Mouse (Mus musculus): ENCODE data around the gene Wwtr1.

Wwtr1 gene

DNA sequence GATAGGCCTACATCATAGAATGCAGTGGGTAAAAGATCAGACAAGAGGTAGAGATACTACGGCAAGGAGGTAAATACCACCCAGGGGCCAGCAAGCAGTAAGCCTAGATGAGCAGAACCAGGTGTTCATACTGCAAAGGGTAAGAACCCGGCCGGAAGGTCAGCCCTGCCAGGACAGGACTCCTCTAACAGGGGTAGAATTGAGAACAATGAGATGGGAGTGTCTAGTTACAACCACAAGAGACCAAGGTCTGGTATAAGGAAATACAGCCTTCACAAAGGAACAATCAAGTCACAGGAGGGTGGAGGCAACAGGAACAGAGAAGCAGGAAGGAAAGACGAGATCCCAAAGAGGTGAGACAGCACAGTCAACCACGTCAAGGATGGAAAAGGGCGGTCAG lies 16.9 kb downstream of the Wwtr1 start:
- DNase-seq (ENCODE audit: low spot score): no peak

GRCm38 (mm10) chr3:57557408-57557807 lies 18.3 kb downstream of the Wwtr1 start:
- DNase-seq (ENCODE audit: low spot score): no peak

DNA sequence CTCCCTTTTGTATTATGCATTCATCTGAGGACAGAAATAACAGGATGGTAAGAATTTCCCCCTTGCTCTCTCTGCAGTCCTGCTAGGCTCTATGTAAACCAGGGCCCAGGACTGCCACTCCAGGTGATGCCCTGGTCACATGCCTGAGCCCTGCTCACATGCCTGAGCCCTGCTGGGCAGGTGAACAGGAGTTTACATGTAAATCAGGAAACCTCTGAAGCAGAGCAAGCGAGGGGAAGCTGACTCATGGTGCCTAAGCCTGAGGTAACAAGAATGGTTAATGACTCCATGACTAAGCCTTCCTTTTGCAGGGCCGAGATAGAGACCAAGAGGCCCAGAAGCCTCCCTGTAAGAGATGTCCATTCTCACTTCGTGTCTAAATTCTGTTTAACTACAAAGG lies 20.1 kb downstream of the Wwtr1 start:
- no peak for DNase-seq (ENCODE audit: low spot score)

- DNase-seq (ENCODE audit: low spot score): no peak
Measured at GRCm38 (mm10) chr3:57554890-57555239, 20.8 kb downstream of the Wwtr1 start.

GRCm38 (mm10) chr3:57554124-57554889 lies 21.4 kb downstream of the Wwtr1 start:
- no peak for DNase-seq (ENCODE audit: low spot score)

GRCm38 (mm10) chr3:57553108-57553507 lies 22.6 kb downstream of the Wwtr1 start:
- DNase-seq (ENCODE audit: low spot score): no peak

- no peak for DNase-seq (ENCODE audit: low spot score)
Measured at GRCm38 (mm10) chr3:57551210-57551609, 24.5 kb downstream of the Wwtr1 start.

GRCm38 (mm10) chr3:57550468-57551185 lies 25.1 kb downstream of the Wwtr1 start:
- no peak for DNase-seq (ENCODE audit: low spot score)

GRCm38 (mm10) chr3:57544154-57544553 lies 31.6 kb downstream of the Wwtr1 start:
- no peak for DNase-seq (ENCODE audit: low spot score)

- no peak for DNase-seq (ENCODE audit: low spot score)
Measured at GRCm38 (mm10) chr3:57542848-57543380, 32.8 kb downstream of the Wwtr1 start.

- no peak for DNase-seq (ENCODE audit: low spot score)
Measured at GRCm38 (mm10) chr3:57541205-57541604, 34.5 kb downstream of the Wwtr1 start.

DNA sequence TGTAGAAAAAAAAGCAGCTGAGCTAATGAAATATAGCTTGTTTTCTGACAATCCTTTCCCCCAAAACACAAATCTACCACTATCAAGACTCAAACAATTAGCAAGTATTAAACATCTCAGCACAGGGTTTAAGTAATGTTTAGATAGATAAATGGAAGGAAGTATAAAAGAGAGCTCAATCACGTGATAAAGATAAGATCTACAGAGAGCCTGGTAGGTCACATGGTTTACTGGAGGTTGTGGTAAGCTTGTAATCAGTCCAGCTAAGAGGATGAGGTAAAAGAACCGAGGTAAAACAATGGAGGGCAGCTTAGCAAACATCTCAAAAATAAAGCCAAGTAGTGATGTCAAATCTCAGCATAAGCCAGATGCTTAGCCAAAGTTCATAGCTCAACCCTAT lies 35.2 kb downstream of the Wwtr1 start:
- no peak for DNase-seq (ENCODE audit: low spot score)

- DNase-seq (ENCODE audit: low spot score): no peak
Measured at GRCm38 (mm10) chr3:57535483-57536185, 40.1 kb downstream of the Wwtr1 start.

DNA sequence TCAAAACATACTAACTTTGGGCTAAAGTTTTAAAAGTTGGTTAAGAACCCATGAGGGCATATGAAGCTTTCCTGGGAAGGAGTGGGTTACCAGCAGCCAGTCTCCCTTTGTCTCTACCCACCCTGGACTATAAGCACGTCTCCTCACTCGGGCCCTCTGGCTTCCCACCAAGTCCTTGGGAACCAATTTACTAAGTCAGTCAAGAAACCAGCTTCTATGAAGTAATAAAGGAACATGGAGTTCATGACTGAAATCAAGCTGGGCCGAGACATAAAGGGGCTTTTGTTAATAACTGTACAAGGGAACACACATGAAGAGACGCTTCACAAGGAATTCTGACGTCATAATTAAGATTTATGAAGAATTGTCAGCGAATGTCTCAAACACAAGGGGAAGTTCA lies 41.3 kb downstream of the Wwtr1 start:
- no peak for DNase-seq (ENCODE audit: low spot score)

- no peak for DNase-seq (ENCODE audit: low spot score)
Measured at GRCm38 (mm10) chr3:57533876-57534275, 41.8 kb downstream of the Wwtr1 start.

- DNase-seq (ENCODE audit: low spot score): no peak
Measured at GRCm38 (mm10) chr3:57532991-57533725, 42.6 kb downstream of the Wwtr1 start.

DNA sequence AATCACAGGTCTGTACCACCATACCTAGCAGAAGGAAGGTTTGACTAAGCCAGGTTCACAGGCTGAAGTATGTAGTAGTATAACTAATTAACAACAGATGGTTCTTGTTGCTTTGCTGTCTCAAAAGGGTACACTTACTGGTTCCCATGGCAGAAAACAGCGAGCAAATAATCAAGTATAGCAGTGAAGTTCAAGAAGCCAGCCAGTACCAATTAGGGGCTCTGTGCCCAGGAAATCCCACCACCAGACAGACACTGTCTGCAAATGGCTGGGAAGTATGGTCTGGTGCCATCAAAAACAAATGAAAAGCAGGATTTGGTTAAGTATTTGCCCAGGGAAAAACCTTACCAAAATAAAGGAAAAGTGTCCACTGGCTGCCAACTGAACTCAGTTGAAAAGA lies 44.9 kb downstream of the Wwtr1 start:
- no peak for DNase-seq (ENCODE audit: low spot score)

DNA sequence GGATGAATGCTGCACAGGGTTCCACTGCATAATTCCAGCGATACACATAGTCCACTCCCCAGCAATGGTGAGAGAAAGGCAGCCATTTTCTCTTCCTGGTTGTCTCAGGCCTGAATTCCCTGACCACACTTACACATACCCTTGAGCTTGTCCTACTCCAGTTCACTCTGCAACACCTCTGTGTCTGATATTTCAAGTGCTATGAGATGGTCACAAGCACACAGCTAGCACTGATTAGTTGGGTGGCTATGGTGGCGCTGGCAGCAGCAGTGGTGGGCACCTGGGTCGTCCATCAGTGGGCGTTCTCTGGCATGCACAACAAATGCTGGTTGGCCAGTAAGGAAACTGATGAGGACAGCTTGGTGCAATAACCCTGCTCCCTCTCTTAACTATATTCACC lies 45.5 kb downstream of the Wwtr1 start:
- no peak for DNase-seq (ENCODE audit: low spot score)

DNA sequence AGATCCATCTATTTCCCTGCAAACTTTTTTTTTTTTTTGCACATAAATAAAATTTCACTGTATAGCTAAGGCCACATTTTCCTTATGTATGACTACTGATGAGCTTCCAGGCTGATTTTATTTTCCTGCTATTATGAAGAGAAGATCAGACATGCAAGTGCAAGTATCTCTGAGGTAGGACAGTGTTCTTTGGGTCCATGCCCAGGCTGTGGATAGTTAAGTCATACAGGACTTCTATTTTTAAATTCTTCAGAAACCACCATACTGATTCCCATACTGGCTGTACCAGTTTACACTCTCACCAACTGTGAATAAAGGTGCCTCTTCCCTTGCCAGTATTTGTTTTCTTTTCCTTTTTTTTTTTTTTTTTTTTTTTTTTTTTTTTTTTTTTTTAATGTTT lies 48.6 kb downstream of the Wwtr1 start:
- no peak for DNase-seq (ENCODE audit: low spot score)

DNA sequence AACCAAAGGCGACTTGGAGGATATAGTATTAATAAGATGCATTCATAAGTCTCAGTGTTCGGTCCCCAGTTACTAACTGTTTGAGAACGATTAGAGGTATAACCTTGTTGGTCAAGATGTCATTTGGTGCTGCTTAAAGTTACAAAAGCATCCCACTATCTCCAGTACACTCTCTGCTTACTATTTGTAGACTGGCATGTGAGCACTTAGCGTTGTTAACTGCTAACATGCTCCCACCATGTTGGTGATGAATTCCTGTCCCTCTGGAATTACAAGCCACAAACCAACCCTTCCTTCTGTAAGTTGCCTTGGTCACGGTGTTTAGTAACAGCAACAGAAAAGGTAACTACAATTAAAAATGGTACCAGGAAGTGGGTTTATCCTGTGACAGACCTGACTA lies 52.6 kb downstream of the Wwtr1 start:
- DNase-seq (ENCODE audit: low spot score): no peak

GRCm38 (mm10) chr3:57521876-57522275 lies 53.8 kb downstream of the Wwtr1 start:
- DNase-seq (ENCODE audit: low spot score): no peak

- DNase-seq (ENCODE audit: low spot score): no peak
Measured at GRCm38 (mm10) chr3:57519995-57520394, 55.7 kb downstream of the Wwtr1 start.
